Mouse (Mus musculus) splenic B cell, adult 2 months (primary cell): ENCODE results near the gene Dgki.

Experiments used
- DNase-seq: peaks from one replicate; pipeline ENCODE4 v3.0.0-alpha.2; 2011; ENCODE audit warnings: low read depth, low spot score
- H3K27me3 ChIP-seq: 2 replicates; pipeline ENCODE4 v1.6.1; 2012; ENCODE audit warnings: mild to moderate bottlenecking, low read length, moderate library complexity, mixed read lengths; ENCODE audit not compliant: control insufficient read depth, poor library complexity, insufficient read depth, severe bottlenecking
- H3K36me3 ChIP-seq: 2 replicates; pipeline ENCODE4 v1.6.1; 2012; ENCODE audit warnings: mild to moderate bottlenecking, low read length, moderate library complexity, mixed read lengths; ENCODE audit not compliant: control insufficient read depth, poor library complexity, insufficient read depth, severe bottlenecking

Dgki gene

DNA sequence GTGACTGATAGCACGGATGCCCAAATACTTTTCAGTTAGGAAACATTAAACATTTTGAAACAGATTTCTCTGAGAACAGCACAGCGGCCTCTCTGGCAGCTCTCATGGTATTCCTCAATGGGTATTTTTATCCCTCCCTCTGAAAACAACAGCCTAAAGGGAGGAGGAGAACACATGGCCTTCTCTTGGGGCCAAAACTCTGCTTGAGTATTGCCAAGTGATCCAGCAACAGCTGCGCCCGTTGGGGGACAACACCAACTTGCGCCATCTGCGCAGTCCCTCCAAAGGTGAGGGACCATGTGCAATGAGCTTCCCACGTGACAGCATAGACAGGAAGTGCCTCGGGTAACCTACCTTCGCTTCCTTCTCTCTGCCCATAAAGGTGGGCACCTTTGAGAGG is 22.1 kb upstream of the Dgki start:
- H3K36me3 ChIP-seq = no peaks in the 10 kb centered on the region
- DNase-seq = no peak
- no peaks in the 10 kb centered on the region for H3K27me3 ChIP-seq

- H3K27me3 ChIP-seq = no peaks in the 10 kb centered on the region
- H3K36me3 ChIP-seq = no peaks in the 10 kb centered on the region
- DNase-seq = no peak
Measured at GRCm38 (mm10) chr6:37317904-37318303, 17.9 kb upstream of the Dgki start.

DNA sequence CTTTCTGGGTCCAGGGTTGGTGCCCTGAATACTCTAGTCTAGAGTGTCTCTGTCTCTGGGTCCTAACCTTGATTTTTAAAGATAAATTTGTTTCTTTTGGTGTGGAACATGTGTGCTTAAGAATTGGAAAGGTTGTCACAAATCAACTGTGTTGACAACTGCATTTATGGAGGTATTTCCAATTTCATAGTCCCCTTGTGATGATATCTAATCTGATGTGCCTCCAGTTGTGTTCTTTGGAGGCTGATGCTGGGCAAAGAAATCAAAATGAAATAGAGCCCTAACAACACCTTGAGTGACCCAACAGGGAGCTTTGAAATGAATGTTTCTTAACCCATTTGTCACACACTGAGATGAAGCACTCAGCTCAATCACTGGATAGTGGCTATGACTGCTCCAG is 15.5 kb upstream of the Dgki start:
- no peak for DNase-seq
- no peaks in the 10 kb centered on the region for H3K36me3 ChIP-seq
- H3K27me3 ChIP-seq = no peaks in the 10 kb centered on the region

DNA sequence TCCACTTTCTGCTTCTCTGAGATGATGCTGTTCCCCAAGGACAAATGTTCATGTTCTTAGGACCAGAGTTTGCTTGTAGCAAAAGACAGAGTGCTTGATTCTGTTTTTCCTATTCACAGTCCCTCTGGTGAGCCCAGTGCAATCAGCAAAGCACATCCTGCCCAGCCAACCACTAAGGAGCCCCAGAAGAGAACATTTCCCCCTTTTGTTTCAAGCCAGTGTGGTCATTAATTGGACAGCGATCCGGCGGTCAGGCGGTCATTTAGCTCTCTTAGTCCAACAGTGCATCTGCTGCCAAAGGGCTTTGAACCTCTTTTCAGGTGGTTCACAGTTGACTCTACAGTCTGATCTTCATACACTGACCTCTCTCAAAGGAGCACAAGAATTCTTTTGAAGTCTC is 10.6 kb upstream of the Dgki start:
- no peaks in the 10 kb centered on the region for H3K27me3 ChIP-seq
- no peak for DNase-seq
- H3K36me3 ChIP-seq = no peaks in the 10 kb centered on the region

DNA sequence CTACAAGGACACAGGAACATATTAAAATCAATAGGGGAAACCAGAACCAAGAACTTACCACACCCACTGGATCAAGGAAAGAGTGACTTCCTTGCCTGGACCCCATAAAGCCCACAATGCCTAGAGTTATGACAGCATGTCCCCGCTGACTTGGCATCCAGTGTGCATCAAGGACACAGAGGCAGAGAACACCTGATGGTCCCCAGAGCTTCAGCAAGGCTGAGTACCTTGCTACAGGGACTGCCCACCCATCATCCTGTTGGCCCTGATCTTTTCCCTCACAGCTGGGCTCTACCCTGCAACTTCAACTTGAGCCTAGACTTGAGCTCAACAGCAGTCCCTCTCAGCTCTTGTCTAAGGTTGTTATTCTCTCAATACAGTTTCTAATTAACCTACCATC is 6.6 kb upstream of the Dgki start:
- Histone ChIP-seq H3K27me3 (no peaks in the 10 kb centered on the region), H3K36me3 (no peaks in the 10 kb centered on the region)
- DNase-seq = no peak

GRCm38 (mm10) chr6:37300492-37300891 is 508 bp upstream of the Dgki start:
- Histone ChIP-seq H3K27me3 (no peaks in the 10 kb centered on the region), H3K36me3 (no peaks in the 10 kb centered on the region)
- DNase-seq = no peak

GRCm38 (mm10) chr6:37298982-37299381 is 1.0 kb downstream of the Dgki start:
- Histone ChIP-seq H3K27me3 (no peaks in the 10 kb centered on the region), H3K36me3 (no peaks in the 10 kb centered on the region)
- DNase-seq = no peak

DNA sequence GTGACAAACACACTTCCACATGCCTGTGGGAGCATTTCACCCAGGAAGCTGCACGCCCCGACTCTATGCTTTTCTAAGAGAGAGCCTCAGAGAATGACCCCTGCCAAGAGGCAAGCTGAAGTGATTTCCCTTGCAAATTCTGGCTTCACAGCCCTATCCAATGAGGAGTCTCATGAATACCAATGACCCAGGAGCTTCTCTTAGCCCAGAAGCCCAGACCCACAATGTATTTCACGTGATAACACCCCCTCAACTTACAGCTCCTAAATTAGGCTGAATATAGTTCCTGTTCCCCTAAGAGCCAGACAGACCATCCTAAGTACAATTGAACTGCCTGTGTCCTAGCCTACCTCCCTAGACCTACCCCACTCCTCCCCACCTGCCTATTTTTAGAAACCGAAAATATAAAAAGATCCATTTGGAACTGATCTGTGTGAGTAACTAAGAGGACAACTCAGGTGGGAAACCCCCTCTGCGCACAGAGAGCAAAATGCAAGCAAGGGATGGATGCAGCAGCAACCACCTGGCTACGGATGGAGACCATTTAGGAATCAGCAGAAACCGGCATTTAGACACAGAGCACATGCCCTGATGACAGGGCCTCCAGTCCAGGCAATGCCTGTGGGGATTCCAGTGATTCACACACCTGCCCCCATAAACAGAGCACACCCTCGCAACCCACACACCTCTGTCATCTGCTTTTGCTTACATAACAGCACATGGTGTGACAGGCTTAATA is 2.1 kb downstream of the Dgki start:
- Histone ChIP-seq H3K27me3 (no peaks in the 10 kb centered on the region), H3K36me3 (no peaks in the 10 kb centered on the region)
- no peak for DNase-seq

- DNase-seq = no peak
- H3K27me3 ChIP-seq = no peaks in the 10 kb centered on the region
- no peaks in the 10 kb centered on the region for H3K36me3 ChIP-seq
Measured at GRCm38 (mm10) chr6:37292068-37292467, 7.9 kb downstream of the Dgki start.

DNA sequence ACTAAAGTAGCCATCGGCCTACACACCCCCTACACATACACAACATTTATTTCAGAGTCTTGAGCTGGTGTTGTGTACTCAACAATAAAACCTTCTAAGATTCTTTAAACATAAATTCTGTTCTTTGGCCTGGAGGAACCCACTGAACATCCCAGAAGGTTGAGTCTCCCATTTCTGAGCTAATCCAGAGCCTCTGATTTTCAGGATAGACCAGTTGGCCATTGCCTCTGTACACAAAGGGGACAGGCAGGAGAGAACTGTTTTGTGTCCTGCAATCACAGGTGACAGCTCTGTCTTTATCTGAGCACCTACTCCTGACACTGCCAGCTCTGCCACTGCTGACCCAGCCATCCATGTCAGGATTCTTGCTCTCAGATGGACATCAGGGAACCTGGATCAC is 8.8 kb downstream of the Dgki start:
- DNase-seq = no peak
- no peaks in the 10 kb centered on the region for H3K36me3 ChIP-seq
- H3K27me3 ChIP-seq = no peaks in the 10 kb centered on the region

GRCm38 (mm10) chr6:37290691-37291090 is 9.3 kb downstream of the Dgki start:
- no peak for DNase-seq
- no peaks in the 10 kb centered on the region for H3K27me3 ChIP-seq
- H3K36me3 ChIP-seq = no peaks in the 10 kb centered on the region

DNA sequence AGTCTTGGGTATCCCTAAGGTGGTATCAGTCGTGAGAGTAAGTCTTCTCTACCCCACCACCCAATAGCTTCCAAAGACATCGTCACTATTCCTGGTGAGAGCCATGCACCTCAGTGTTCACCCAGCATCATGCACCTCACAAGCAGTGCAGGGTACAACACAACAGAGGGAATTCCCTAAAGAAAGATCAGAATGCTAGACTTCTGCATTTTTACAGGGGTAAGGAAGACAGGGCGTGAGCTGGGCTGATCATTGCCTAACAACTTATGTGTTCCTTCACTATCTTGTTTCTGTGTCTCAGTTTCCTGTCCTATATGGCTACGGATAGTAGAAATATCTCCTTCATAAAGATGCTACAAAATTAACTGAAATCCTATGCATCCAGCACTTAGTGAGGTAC is 13.8 kb downstream of the Dgki start:
- no peak for DNase-seq
- Histone ChIP-seq H3K27me3 (no peaks in the 10 kb centered on the region), H3K36me3 (no peaks in the 10 kb centered on the region)

- Histone ChIP-seq H3K27me3 (no peaks in the 10 kb centered on the region), H3K36me3 (no peaks in the 10 kb centered on the region)
- no peak for DNase-seq
Measured at GRCm38 (mm10) chr6:37284879-37285278, 15.1 kb downstream of the Dgki start.

DNA sequence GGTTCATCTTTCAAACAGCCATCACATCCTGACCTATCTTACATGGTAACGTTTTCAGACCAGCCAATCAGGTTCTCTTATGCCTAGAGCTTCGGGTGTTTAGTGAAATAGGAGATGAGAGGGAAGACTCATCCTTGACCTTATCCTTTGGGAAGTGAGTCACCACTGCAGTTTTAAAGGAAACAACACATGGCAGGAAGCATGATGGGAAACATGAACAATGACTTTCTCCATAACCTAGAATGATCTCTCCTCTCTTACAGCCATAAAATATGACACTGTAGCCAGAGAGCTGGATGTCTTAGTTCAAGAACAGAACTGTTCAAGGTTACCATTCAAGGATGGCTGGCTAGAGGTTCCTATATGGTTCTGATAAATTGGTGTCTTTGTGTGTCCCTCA is 16.6 kb downstream of the Dgki start:
- DNase-seq = no peak
- no peaks in the 10 kb centered on the region for H3K36me3 ChIP-seq
- no peaks in the 10 kb centered on the region for H3K27me3 ChIP-seq

DNA sequence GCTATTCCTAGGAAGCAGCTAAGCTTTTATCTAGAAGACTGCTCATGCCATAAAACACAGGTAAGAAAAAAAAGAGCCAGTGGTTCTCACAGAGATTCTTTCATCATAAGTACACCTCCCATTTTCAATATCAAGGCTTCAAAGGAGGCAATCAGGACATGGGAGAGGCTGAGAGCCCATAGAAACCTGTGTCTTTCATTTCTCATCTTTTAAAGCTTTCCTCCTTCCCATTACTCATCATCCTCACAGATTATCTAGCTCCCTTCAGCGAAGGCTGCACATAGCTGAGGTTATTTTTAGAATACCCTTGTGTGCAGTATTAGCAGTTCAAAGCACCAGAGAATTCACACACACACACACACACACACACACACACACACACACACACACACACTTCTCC is 17.3 kb downstream of the Dgki start:
- Histone ChIP-seq H3K36me3 (no peaks in the 10 kb centered on the region), H3K27me3 (no peaks in the 10 kb centered on the region)
- DNase-seq = no peak
